ENCODE assay signal across 26 mouse cellular contexts in the genomic region with DNA sequence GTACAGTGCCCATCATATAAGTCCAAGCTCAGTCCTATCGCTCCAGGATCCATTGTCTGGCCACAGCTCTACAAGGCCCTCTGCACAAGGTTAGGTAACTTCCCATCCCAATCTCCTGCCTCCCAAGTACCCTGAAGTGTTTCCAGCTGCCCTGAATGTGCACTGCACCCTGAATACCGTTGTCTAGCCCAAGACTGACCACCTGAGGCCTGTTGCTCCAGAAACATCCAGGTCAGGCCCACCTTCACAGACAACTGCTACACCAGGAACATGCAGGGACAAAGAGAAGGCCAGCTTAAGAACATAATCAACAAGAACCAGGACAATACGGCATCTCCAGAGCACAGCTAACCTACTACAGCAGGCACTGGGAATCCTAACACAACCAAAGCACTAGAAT. TPM values are rescaled to one million over a fixed set of nuclear protein-coding genes. Genes with fewer than 3 reads are reported as not detected.
"Had no signal": no experiment of that assay in that cellular context is flagged by ENCODE, and none has a peak within 500 bp of the region (broad histone marks: within the 10 kb centered on the region; RNA-seq: fewer than 3 reads in every experiment).

No protein-coding gene starts in this region.

- H3K27me3 ChIP-seq: midbrain, embryonic 12.5 days; neural tube, embryonic 13.5 days; neural tube, embryonic 15.5 days had no signal

- H3K27ac ChIP-seq: midbrain, embryonic 10.5 days; midbrain, embryonic 12.5 days; neural tube, embryonic 13.5 days; neural tube, embryonic 15.5 days had no signal

- H3K4me1 ChIP-seq: midbrain, embryonic 10.5 days; midbrain, embryonic 12.5 days; neural tube, embryonic 13.5 days; neural tube, embryonic 15.5 days had no signal

- DNase-seq: lung, embryonic 14.5 days; lung, postnatal 10 days; lung, postnatal 4 days; midbrain, embryonic 14.5 days; retina, postnatal 1 day; right cerebral cortex, adult 18-20 months; right cerebral cortex, postnatal 25 days; right cerebral cortex, postnatal 4 days; spleen, adult 18-20 months; thymus, adult 2 months; thymus, postnatal 25 days; thymus, postnatal 4 days had no signal

- H3K9ac ChIP-seq: lung, embryonic 14.5 days; midbrain, embryonic 12.5 days; neural tube, embryonic 13.5 days; neural tube, embryonic 15.5 days had no signal

- ATAC-seq: midbrain, embryonic 16.5 days had no signal

- H3K9me3 ChIP-seq: midbrain, embryonic 10.5 days; midbrain, embryonic 12.5 days; neural tube, embryonic 13.5 days; neural tube, embryonic 15.5 days had no signal

- H3K4me2 ChIP-seq: lung, embryonic 14.5 days; midbrain, embryonic 12.5 days; neural tube, embryonic 13.5 days; neural tube, embryonic 15.5 days had no signal

- H3K36me3 ChIP-seq: midbrain, embryonic 10.5 days; midbrain, embryonic 12.5 days; neural tube, embryonic 13.5 days; neural tube, embryonic 15.5 days had no signal

- H3K4me3 ChIP-seq: midbrain, embryonic 10.5 days; midbrain, embryonic 12.5 days; myocyte; neural tube, embryonic 13.5 days; neural tube, embryonic 15.5 days had no signal

RNA-seq across cellular contexts. Expression of gene Serpina3k, which starts 31.7 kb away (rescaled TPM):
- total RNA-seq: megakaryocyte, adult 5-6 weeks; megakaryocyte-erythroid progenitor cell, adult 5-6 weeks had no signal
- polyA plus RNA-seq: lung, embryonic 14.5 days; lung, embryonic 16.5 days; midbrain, embryonic 10.5 days; midbrain, embryonic 12.5 days; midbrain, embryonic 14.5 days; midbrain, embryonic 16.5 days; myocyte; neural tube, embryonic 11.5 days; neural tube, embryonic 13.5 days; neural tube, embryonic 15.5 days; small intestine, adult 2 months; stomach, embryonic 14.5 days; stomach, embryonic 16.5 days had no signal

RNA-seq across cellular contexts. Expression of gene Serpina3m, which starts 31.7 kb away (rescaled TPM):
- total RNA-seq: megakaryocyte, adult 5-6 weeks; megakaryocyte-erythroid progenitor cell, adult 5-6 weeks had no signal
- polyA plus RNA-seq: lung, embryonic 14.5 days; lung, embryonic 16.5 days; midbrain, embryonic 10.5 days; midbrain, embryonic 12.5 days; midbrain, embryonic 14.5 days; midbrain, embryonic 16.5 days; myocyte; neural tube, embryonic 11.5 days; neural tube, embryonic 13.5 days; neural tube, embryonic 15.5 days; small intestine, adult 2 months; stomach, embryonic 14.5 days; stomach, embryonic 16.5 days; testis, adult 2 months had no signal

RNA-seq across cellular contexts. Expression of gene Serpina3n, which starts 36.5 kb away (rescaled TPM):
- total RNA-seq: megakaryocyte-erythroid progenitor cell, adult 5-6 weeks had no signal
- polyA plus RNA-seq: lung, embryonic 14.5 days; midbrain, embryonic 10.5 days; midbrain, embryonic 12.5 days; neural tube, embryonic 11.5 days; stomach, embryonic 14.5 days had no signal

RNA-seq across cellular contexts. Expression of gene Serpina3j, which starts 55.6 kb away (rescaled TPM):
- total RNA-seq: megakaryocyte, adult 5-6 weeks; megakaryocyte-erythroid progenitor cell, adult 5-6 weeks had no signal
- polyA plus RNA-seq: lung, embryonic 14.5 days; lung, embryonic 16.5 days; midbrain, embryonic 10.5 days; midbrain, embryonic 12.5 days; midbrain, embryonic 14.5 days; midbrain, embryonic 16.5 days; myocyte; neural tube, embryonic 11.5 days; neural tube, embryonic 13.5 days; neural tube, embryonic 15.5 days; small intestine, adult 2 months; stomach, embryonic 14.5 days; stomach, embryonic 16.5 days; testis, adult 2 months had no signal
